Mouse (Mus musculus) thymus, postnatal 10 days (tissue): ENCODE data around the gene Krt32.

ENCODE experiments used
- DNase-seq, 2 experiments: peaks; one replicate each; pipeline ENCODE4 v3.0.0; 2021; ENCODE audit warnings: low spot score in 2 of 2

Gene Krt32

GRCm38 (mm10) chr11:100087861-100088260 is at the start of gene Krt32:
Gene Krt32 (minus strand): TSS chr11:100088226.
- DNase-seq, result no peak

- DNase-seq, result no peak
These were observed 49.7 kb upstream of the Krt32 start for GRCm38 (mm10) chr11:100137693-100138092.

GRCm38 (mm10) chr11:100136559-100136958 is 48.5 kb upstream of the Krt32 start:
- no peak for DNase-seq

- DNase-seq, result no peak
These were observed 47.7 kb upstream of the Krt32 start, which contains the start of gene Krt15 for GRCm38 (mm10) chr11:100135731-100136130. Gene Krt15 (minus strand): TSS chr11:100135928.

GRCm38 (mm10) chr11:100124901-100125300 is 36.9 kb upstream of the Krt32 start:
- DNase-seq, result no peak

- DNase-seq, result no peak
These were observed 33.4 kb upstream of the Krt32 start, which contains the start of gene Krt13 for GRCm38 (mm10) chr11:100121466-100121865. Gene Krt13 (minus strand): TSS chr11:100121566.

GRCm38 (mm10) chr11:100120331-100120730 is 32.3 kb upstream of the Krt32 start:
- DNase-seq, result no peak

- DNase-seq, result no peak
These were observed 25.7 kb upstream of the Krt32 start for GRCm38 (mm10) chr11:100113742-100114029.

GRCm38 (mm10) chr11:100112935-100113741 is 25.1 kb upstream of the Krt32 start:
- no peak for DNase-seq

GRCm38 (mm10) chr11:100105576-100106122 is 17.6 kb upstream of the Krt32 start, which contains the start of gene Krt36:
Gene Krt36 (minus strand): TSS chr11:100105626.
- no peak for DNase-seq

- no peak for DNase-seq
These were observed 14.8 kb upstream of the Krt32 start for GRCm38 (mm10) chr11:100102693-100103429.

GRCm38 (mm10) chr11:100100391-100100790 is 12.4 kb upstream of the Krt32 start:
- no peak for DNase-seq

GRCm38 (mm10) chr11:100097819-100098218 is 9.8 kb upstream of the Krt32 start:
- DNase-seq, result no peak

- no peak for DNase-seq
These were observed 8.1 kb upstream of the Krt32 start, which contains the start of gene Krt35 for GRCm38 (mm10) chr11:100096141-100096540. Gene Krt35 (minus strand): TSS chr11:100096241.

GRCm38 (mm10) chr11:100088378-100089025 is 476 bp upstream of the Krt32 start:
- no peak for DNase-seq

GRCm38 (mm10) chr11:100073873-100074272 is 14.2 kb downstream of the Krt32 start:
- DNase-seq, result no peak

- DNase-seq, result no peak
These were observed 20.6 kb downstream of the Krt32 start for GRCm38 (mm10) chr11:100067293-100068036.

GRCm38 (mm10) chr11:100066236-100067010 is 21.6 kb downstream of the Krt32 start:
- no peak for DNase-seq

- no peak for DNase-seq
These were observed 29.2 kb downstream of the Krt32 start for GRCm38 (mm10) chr11:100058875-100059274.
